Mouse (Mus musculus) lung, embryonic 15.5 days (tissue): ENCODE data around the gene Phactr3. TPM values are rescaled to one million over a fixed set of nuclear protein-coding genes. Genes with fewer than 3 reads are reported as not detected.
"Not testable (repeated sequence)": the region's sequence is repeated elsewhere in the genome, so short reads cannot be mapped to it uniquely, and the experiment has no call there.

Experiments used
- ATAC-seq: fragments of 200-750 bp; cut with Nextera tagmentation; 2 replicates; pipeline ENCODE4 v1.8.0; 2017; ENCODE audit warnings: moderate number of reproducible peaks, borderline replicate concordance; ENCODE audit not compliant: low FRiP score, low TSS enrichment; ENCODE audit errors: extremely low read depth
- H3K27ac ChIP-seq: fragments of 300-500 bp; sonication (generic); 2 replicates; pipeline ENCODE4 v1.5.1; 2015; ENCODE audit warnings: moderate library complexity, mild to moderate bottlenecking, inconsistent platforms
- H3K27me3 ChIP-seq: fragments of 300-500 bp; sonication (generic); 2 replicates; pipeline ENCODE4 v1.6.1; 2015; ENCODE audit warnings: inconsistent platforms
- H3K36me3 ChIP-seq: fragments of 300-500 bp; sonication (generic); 2 replicates; pipeline ENCODE4 v1.6.1; 2015; ENCODE audit warnings: inconsistent platforms
- H3K4me1 ChIP-seq: fragments of 300-500 bp; sonication (generic); 2 replicates; pipeline ENCODE4 v1.6.1; 2015; ENCODE audit warnings: inconsistent platforms
- H3K4me2 ChIP-seq: fragments of 300-500 bp; sonication (generic); 2 replicates; pipeline ENCODE4 v1.6.1; 2015; ENCODE audit warnings: inconsistent platforms, mild to moderate bottlenecking, moderate library complexity
- H3K4me3 ChIP-seq: fragments of 300-500 bp; sonication (generic); 2 replicates; pipeline ENCODE4 v1.5.1; 2015; ENCODE audit warnings: mild to moderate bottlenecking, inconsistent platforms
- H3K9ac ChIP-seq: fragments of 300-500 bp; sonication (generic); 2 replicates; pipeline ENCODE4 v1.6.1; 2015; ENCODE audit warnings: inconsistent platforms
- H3K9me3 ChIP-seq: fragments of 300-500 bp; sonication (generic); 2 replicates; pipeline ENCODE4 v1.6.1; 2016; ENCODE audit warnings: inconsistent platforms
- WGBS: fragments of 180-500 bp; shearing (Covaris S2); methylation state at CpG from one replicate; pipeline ENCODE4 v1.1.7; 2015; 5-methylcytosine and 5-hydroxymethylcytosine counted together
- polyA plus RNA-seq: library from polyadenylated mRNA; unstranded; fragments of >200 nt; fragmentation: Nextera tagmentation; extraction: Ambion mirVana; gene quantifications from 2 replicates; pipeline ENCODE4 v1.2.1, GENCODE M21; 2015

Gene Phactr3
- polyA plus RNA-seq, 1 experiment from 2014 or later = 0.93 TPM

- Histone ChIP-seq H3K27ac (no peak overlapping the region), H3K4me3 (no peak overlapping the region), H3K27me3 (no peaks in the 10 kb centered on the region), H3K4me2 (no peak overlapping the region), H3K36me3 (no peaks in the 10 kb centered on the region), H3K9ac (no peak overlapping the region), H3K9me3 (no peaks in the 10 kb centered on the region), H3K4me1 (peaks cover 10% of the 10 kb centered on the region; the same call in 1 of the 2 replicates)
- 77% methylated on average over 4 of the region's 4 CpGs for WGBS
- no peak for ATAC-seq
Measured at GRCm38 (mm10) chr2:178324818-178325217, 206.0 kb downstream of the Phactr3 start.

- H3K9ac ChIP-seq = no peak overlapping the region
- H3K9me3 ChIP-seq = no peaks in the 10 kb centered on the region
- no peaks in the 10 kb centered on the region for H3K27me3 ChIP-seq
- no peaks in the 10 kb centered on the region for H3K36me3 ChIP-seq
- H3K4me3 ChIP-seq = no peak overlapping the region
- no peak for ATAC-seq
- no peak overlapping the region for H3K4me2 ChIP-seq
- WGBS = 84% methylated on average over 10 of the region's 10 CpGs
- H3K4me1 ChIP-seq = peaks cover 10% of the 10 kb centered on the region; the same call in 1 of the 2 replicates
- H3K27ac ChIP-seq = no peak overlapping the region
Measured at GRCm38 (mm10) chr2:178326067-178326466, 207.3 kb downstream of the Phactr3 start.

GRCm38 (mm10) chr2:178326750-178327465 lies 208.1 kb downstream of the Phactr3 start:
- H3K9me3 ChIP-seq = no peaks in the 10 kb centered on the region
- no peak overlapping the region for H3K27ac ChIP-seq
- peak; percentile 44; the same call in 1 of the 2 replicates for ATAC-seq
- WGBS = 18% methylated on average over 5 of the region's 5 CpGs
- no peaks in the 10 kb centered on the region for H3K36me3 ChIP-seq
- H3K4me1 ChIP-seq = peaks cover 10% of the 10 kb centered on the region; the same call in 1 of the 2 replicates
- H3K4me3 ChIP-seq = no peak overlapping the region
- no peaks in the 10 kb centered on the region for H3K27me3 ChIP-seq
- no peak overlapping the region for H3K9ac ChIP-seq
- peak overlapping the region; percentile 22; the same call in 1 of the 2 replicates for H3K4me2 ChIP-seq

- Histone ChIP-seq H3K27ac (no peak overlapping the region), H3K9ac (no peak overlapping the region), H3K27me3 (no peaks in the 10 kb centered on the region), H3K4me3 (no peak overlapping the region), H3K4me1 (peaks cover 10% of the 10 kb centered on the region; the same call in 1 of the 2 replicates), H3K9me3 (no peaks in the 10 kb centered on the region), H3K36me3 (no peaks in the 10 kb centered on the region), H3K4me2 (peak overlapping the region; percentile 22; the same call in 1 of the 2 replicates)
- ATAC-seq = peak; percentile 90
- WGBS = 11% methylated on average over 12 of the region's 12 CpGs
Measured at GRCm38 (mm10) chr2:178327466-178328040, 208.8 kb downstream of the Phactr3 start.

GRCm38 (mm10) chr2:178329551-178329950 lies 210.8 kb downstream of the Phactr3 start:
- H3K27me3 ChIP-seq = no peaks in the 10 kb centered on the region
- no peak overlapping the region for H3K4me3 ChIP-seq
- peaks cover 10% of the 10 kb centered on the region; the same call in 1 of the 2 replicates for H3K4me1 ChIP-seq
- no peak overlapping the region for H3K4me2 ChIP-seq
- no peak overlapping the region for H3K27ac ChIP-seq
- ATAC-seq = no peak
- no peaks in the 10 kb centered on the region for H3K9me3 ChIP-seq
- WGBS = 73% methylated on average over 5 of the region's 5 CpGs
- no peaks in the 10 kb centered on the region for H3K36me3 ChIP-seq
- H3K9ac ChIP-seq = no peak overlapping the region

GRCm38 (mm10) chr2:178329986-178330385 lies 211.2 kb downstream of the Phactr3 start:
- Histone ChIP-seq H3K9me3 (no peaks in the 10 kb centered on the region), H3K27ac (no peak overlapping the region), H3K27me3 (no peaks in the 10 kb centered on the region), H3K9ac (no peak overlapping the region), H3K4me1 (peaks cover 10% of the 10 kb centered on the region; the same call in 1 of the 2 replicates), H3K36me3 (no peaks in the 10 kb centered on the region), H3K4me3 (no peak overlapping the region), H3K4me2 (no peak overlapping the region)
- ATAC-seq = no peak
- WGBS = 54% methylated on average over 1 of the region's 1 CpGs

GRCm38 (mm10) chr2:178337878-178338277 lies 219.1 kb downstream of the Phactr3 start:
- H3K27ac ChIP-seq = no peak overlapping the region
- no peaks in the 10 kb centered on the region for H3K27me3 ChIP-seq
- H3K9me3 ChIP-seq = no peaks in the 10 kb centered on the region
- 33% methylated on average over 1 of the region's 1 CpGs for WGBS
- H3K9ac ChIP-seq = no peak overlapping the region
- no peak overlapping the region for H3K4me3 ChIP-seq
- no peaks in the 10 kb centered on the region for H3K4me1 ChIP-seq
- no peaks in the 10 kb centered on the region for H3K36me3 ChIP-seq
- ATAC-seq = no peak
- no peak overlapping the region for H3K4me2 ChIP-seq

- no peaks in the 10 kb centered on the region for H3K27me3 ChIP-seq
- no peak overlapping the region for H3K4me3 ChIP-seq
- H3K36me3 ChIP-seq = no peaks in the 10 kb centered on the region
- no peak for ATAC-seq
- no peaks in the 10 kb centered on the region for H3K9me3 ChIP-seq
- H3K4me2 ChIP-seq = no peak overlapping the region
- H3K4me1 ChIP-seq = no peaks in the 10 kb centered on the region
- H3K9ac ChIP-seq = no peak overlapping the region
- 1% methylated on average over 2 of the region's 2 CpGs for WGBS
- H3K27ac ChIP-seq = no peak overlapping the region
Measured at GRCm38 (mm10) chr2:178339044-178339443, 220.3 kb downstream of the Phactr3 start.

GRCm38 (mm10) chr2:178342105-178342504 lies 223.3 kb downstream of the Phactr3 start:
- H3K9ac ChIP-seq, H3K27me3 ChIP-seq, H3K4me2 ChIP-seq, H3K4me1 ChIP-seq, H3K27ac ChIP-seq, H3K36me3 ChIP-seq, H3K9me3 ChIP-seq, ATAC-seq, H3K4me3 ChIP-seq: not testable (repeated sequence)

GRCm38 (mm10) chr2:178342597-178342996 lies 223.8 kb downstream of the Phactr3 start:
- no peak for ATAC-seq
- no peaks in the 10 kb centered on the region for H3K4me1 ChIP-seq
- 74% methylated on average over 4 of the region's 4 CpGs for WGBS
- H3K9ac ChIP-seq = no peak overlapping the region
- no peaks in the 10 kb centered on the region for H3K9me3 ChIP-seq
- no peak overlapping the region for H3K4me2 ChIP-seq
- no peaks in the 10 kb centered on the region for H3K27me3 ChIP-seq
- no peak overlapping the region for H3K27ac ChIP-seq
- no peaks in the 10 kb centered on the region for H3K36me3 ChIP-seq
- H3K4me3 ChIP-seq = no peak overlapping the region
